Mouse (Mus musculus) cerebellum, adult 11-12 months (tissue): ENCODE measurements around the gene Trim25.
A peak's percentile ranks its signal among the peaks of the same experiment; 100 is the strongest.

Experiments used
- DNase-seq: peaks from one replicate; pipeline ENCODE4 v3.0.0; 2022

Trim25 gene

GRCm38 (mm10) chr11:88998974-88999722 lies at the start of gene Trim25:
Trim25 (plus strand) TSS chr11:88999376.
- DNase-seq: no peak

DNA sequence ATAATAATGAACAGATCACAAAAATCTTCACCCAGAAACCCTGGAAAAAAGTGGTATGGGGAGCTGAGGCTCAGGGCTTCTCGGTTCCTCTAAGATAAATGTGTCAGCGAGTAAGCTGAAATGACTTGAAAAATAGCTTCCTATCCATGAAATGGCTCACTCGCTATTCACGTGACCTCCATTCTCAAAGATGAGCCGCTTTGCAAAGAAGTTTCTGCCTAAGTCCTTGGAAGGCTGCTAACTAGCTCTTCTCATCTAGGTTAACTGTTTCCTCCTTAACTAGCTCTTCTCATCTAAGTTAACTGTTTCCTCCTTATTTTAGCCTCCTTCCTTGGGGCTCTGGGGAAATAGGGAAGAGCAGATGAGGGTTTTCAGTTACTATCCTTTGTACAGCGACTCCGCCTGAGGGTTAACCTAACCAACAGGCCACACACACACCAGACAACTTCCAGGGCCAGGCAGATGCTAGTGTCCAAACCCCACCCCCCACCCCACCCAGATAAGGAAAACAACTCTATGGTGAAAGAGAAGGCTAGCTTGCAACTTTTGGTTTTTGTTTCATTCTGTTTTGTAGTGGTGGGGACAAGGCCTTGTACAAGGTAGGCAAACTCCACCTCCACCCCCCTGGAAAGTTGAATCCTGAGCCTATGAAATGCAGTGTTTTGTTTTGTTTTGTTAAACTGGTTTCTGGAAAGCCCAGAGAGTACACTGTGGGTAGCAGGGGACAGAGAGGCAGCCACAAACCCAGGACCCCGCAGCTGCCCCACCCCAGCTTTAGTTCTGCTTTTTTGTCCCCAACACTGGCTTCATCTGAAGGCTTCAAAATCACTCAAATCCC lies 49.2 kb upstream of the Trim25 start:
- no peak for DNase-seq

GRCm38 (mm10) chr11:88950640-88951250 lies 48.4 kb upstream of the Trim25 start:
- no peak for DNase-seq

- DNase-seq: no peak
Measured at GRCm38 (mm10) chr11:88951576-88951975, 47.6 kb upstream of the Trim25 start.

DNA sequence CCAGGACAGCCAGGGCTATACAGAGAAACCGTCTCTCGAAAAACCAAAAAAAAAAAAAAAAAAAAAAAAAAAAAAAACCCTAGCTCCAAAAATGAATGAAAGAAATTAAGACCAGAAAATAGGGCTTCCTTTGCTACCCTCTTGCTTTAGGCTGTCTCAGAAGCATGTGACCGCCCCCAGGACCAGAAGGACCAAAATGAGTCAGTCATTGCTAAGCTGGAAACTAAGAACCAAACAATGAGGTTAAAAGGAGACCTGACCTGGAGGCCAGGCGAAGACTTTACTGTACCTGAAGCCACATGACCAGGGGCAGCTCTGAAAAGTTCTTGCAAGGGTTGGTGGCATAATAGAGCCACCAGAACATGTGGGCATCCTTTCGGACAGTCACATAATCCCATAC lies 47.1 kb upstream of the Trim25 start:
- DNase-seq: no peak

DNA sequence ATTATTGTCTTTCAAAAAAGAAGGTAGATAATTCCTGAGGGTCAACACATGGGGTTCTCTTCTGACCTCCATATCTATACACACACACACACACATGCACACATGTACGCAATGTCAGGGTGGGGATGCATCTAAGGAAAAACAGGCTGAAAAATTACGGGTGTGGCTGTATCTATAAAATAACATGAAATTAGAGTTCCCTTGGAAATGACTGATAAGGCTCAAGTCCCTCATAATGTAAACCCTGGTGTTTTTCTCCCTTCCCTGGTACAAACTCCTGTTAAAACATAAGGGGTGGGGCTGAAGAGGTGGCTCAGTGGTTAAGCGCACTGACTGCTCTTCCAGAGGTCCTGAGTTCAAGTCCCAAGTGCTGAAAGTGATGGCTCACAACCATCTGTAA lies 45.6 kb upstream of the Trim25 start:
- no peak for DNase-seq

GRCm38 (mm10) chr11:88954803-88955202 lies 44.4 kb upstream of the Trim25 start:
- DNase-seq: no peak

GRCm38 (mm10) chr11:88955217-88955969 lies 43.8 kb upstream of the Trim25 start, which contains the start of gene Scpep1:
Scpep1 (minus strand) TSS chr11:88955465.
- DNase-seq: peak; percentile 95

GRCm38 (mm10) chr11:88958851-88959250 lies 40.3 kb upstream of the Trim25 start:
- no peak for DNase-seq

DNA sequence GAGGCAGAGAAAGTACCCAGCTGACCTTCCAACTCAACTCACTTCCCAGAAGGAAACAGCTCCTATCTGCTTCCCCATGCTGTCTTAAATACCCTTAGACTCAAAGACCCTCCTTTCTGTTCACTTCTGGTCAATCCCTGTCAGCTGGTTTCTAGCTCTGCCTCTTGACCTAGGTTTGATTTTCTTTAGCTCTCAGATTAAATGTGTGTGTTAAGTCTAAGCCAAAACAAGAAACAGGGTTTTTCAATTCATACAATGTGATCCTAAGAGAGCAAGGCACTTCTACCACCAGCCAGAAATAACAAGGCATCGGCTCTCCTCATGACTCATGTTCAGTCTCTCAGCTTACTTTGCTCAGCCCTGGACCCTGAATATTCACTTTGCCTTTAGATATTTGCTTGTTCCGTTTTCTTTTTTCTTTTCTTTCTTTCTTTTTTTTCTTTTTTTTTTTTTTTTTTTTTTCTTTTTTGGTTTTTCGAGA lies 32.3 kb upstream of the Trim25 start, which contains the start of gene Elobl:
Elobl (minus strand) TSS at position 51 of the 481 bp plus-strand sequence.
- no peak for DNase-seq

GRCm38 (mm10) chr11:88970202-88970732 lies 28.9 kb upstream of the Trim25 start, which contains the start of gene Coil:
Coil (plus strand) TSS chr11:88970252.
- no peak for DNase-seq

GRCm38 (mm10) chr11:88973776-88974701 lies 25.1 kb upstream of the Trim25 start:
- DNase-seq: peak; percentile 92

GRCm38 (mm10) chr11:88976320-88976719 lies 22.9 kb upstream of the Trim25 start:
- no peak for DNase-seq

- no peak for DNase-seq
Measured at GRCm38 (mm10) chr11:88977188-88977587, 22.0 kb upstream of the Trim25 start.

GRCm38 (mm10) chr11:88981337-88981736 lies 17.8 kb upstream of the Trim25 start:
- no peak for DNase-seq

GRCm38 (mm10) chr11:88986616-88987015 lies 12.6 kb upstream of the Trim25 start:
- DNase-seq: no peak

- DNase-seq: no peak
Measured at GRCm38 (mm10) chr11:88988956-88989355, 10.2 kb upstream of the Trim25 start.

- no peak for DNase-seq
Measured at GRCm38 (mm10) chr11:88989530-88989929, 9.6 kb upstream of the Trim25 start.

GRCm38 (mm10) chr11:88993186-88993585 lies 6.0 kb upstream of the Trim25 start:
- no peak for DNase-seq

DNA sequence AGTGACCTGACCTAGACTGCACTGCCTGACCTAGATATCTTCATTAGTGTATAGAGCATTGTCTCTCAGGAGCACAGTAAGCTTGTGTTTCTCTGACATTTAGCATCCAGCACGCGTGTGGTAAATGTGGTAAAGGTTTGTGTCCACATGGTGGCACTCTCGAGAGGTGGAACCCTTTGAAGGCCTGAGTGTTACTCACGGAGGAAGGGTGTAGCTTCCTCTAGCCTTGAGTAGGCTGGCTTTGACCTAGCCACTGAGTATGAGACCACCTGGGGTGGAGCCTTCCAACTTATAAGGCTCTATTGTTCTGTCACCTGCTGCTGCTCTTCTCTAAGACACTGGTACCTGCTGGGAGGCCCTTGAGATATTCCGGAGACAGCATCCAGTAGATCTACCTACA lies 5.6 kb upstream of the Trim25 start:
- DNase-seq: no peak

DNA sequence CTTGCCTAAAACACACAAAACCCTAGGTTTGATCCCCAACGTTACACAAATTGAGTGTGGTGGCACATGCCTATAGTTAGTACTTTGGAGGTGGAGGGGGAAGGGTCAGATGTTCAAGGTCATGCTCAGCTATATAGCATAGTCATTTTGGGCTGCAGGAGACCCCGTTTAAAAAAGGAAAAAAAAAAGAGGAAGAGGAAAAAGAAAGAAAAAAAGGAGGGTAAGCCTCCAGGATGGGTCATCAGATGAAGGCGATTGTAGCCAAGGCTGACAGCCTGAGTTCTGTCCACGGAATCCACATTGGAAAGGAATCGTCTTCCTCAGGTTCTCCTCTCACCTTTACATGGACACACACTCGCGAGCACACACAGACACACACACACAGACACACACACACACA lies 4.7 kb upstream of the Trim25 start:
- DNase-seq: no peak
